Mouse (Mus musculus) stomach, postnatal 0 days (tissue): ENCODE measurements around the gene Isg15.

Experiments
- CTCF ChIP-seq: IDR thresholded peaks from 2 replicates; pipeline ENCODE4 v1.5.1; 2016; ENCODE audit warnings: antibody characterized with exemption, low read depth, mild to moderate bottlenecking, moderate library complexity
- EP300 ChIP-seq: optimal IDR thresholded peaks from 2 replicates; pipeline ENCODE3; 2016; ENCODE audit warnings: antibody characterized with exemption

- TF ChIP-seq EP300 (no peak), CTCF (no peak)
These were observed 6.7 kb downstream of the Isg15 start for GRCm38 (mm10) chr4:156193906-156194305.
